Mouse (Mus musculus) limb, embryonic 14.5 days (tissue): ENCODE measurements at regions not wholly inside any gene's neighbourhood (a gene's known extent, or its start where the extent isn't known, plus 50 kb on each side); places are given as distances from the start of the nearest gene placed in this dataset.
A peak's percentile ranks its signal among the peaks of the same experiment; 100 is the strongest.

Experiments
- ATAC-seq: fragments of 200-750 bp; cut with Nextera tagmentation; 2 replicates; pipeline ENCODE4 v1.8.0; 2017; ENCODE audit warnings: low read depth, moderate number of reproducible peaks, moderate TSS enrichment; ENCODE audit not compliant: low FRiP score
- DNase-seq: peaks from one replicate; pipeline ENCODE4 v3.0.0-alpha.2; 2015; ENCODE audit warnings: low spot score
- H3K27ac ChIP-seq: fragments of 300-500 bp; sonication (generic); replicated peaks from 2 replicates; pipeline ENCODE4 v1.5.1; 2014; ENCODE audit warnings: low read depth, mild to moderate bottlenecking, low read length, moderate library complexity, mixed read lengths
- H3K27me3 ChIP-seq: fragments of 300-500 bp; sonication (generic); 2 replicates; pipeline ENCODE4 v1.6.1; 2014; ENCODE audit warnings: low read length, mixed read lengths; ENCODE audit not compliant: control insufficient read depth, insufficient read depth
- H3K36me3 ChIP-seq: fragments of 300-500 bp; sonication (generic); 2 replicates; pipeline ENCODE4 v1.6.1; 2014; ENCODE audit warnings: mild to moderate bottlenecking, low read length, moderate library complexity, mixed read lengths; ENCODE audit not compliant: control insufficient read depth, insufficient read depth
- H3K4me1 ChIP-seq: fragments of 300-500 bp; sonication (generic); 2 replicates; pipeline ENCODE4 v1.6.1; 2014; ENCODE audit warnings: antibody characterized with exemption, low read length, mixed read lengths; ENCODE audit not compliant: control insufficient read depth, insufficient read depth
- H3K4me2 ChIP-seq: fragments of 300-500 bp; sonication (generic); replicated peaks from 2 replicates; pipeline ENCODE4 v1.6.1; 2014; ENCODE audit warnings: low read depth, mild to moderate bottlenecking, low read length, moderate library complexity; ENCODE audit not compliant: severe bottlenecking
- H3K4me3 ChIP-seq: fragments of 300-500 bp; sonication (generic); replicated peaks from 2 replicates; pipeline ENCODE4 v1.5.1; 2014; ENCODE audit warnings: low read length
- H3K9ac ChIP-seq: fragments of 300-500 bp; sonication (generic); 2 replicates; pipeline ENCODE4 v1.6.1; 2014; ENCODE audit warnings: mild to moderate bottlenecking, low read depth, low read length, moderate library complexity; ENCODE audit not compliant: severe bottlenecking
- H3K9me3 ChIP-seq: fragments of 300-500 bp; sonication (generic); 2 replicates; pipeline ENCODE4 v1.6.1; 2016; ENCODE audit warnings: low read length; ENCODE audit not compliant: control insufficient read depth
- POLR2A ChIP-seq: fragments of 200-500 bp; IDR thresholded peaks from 2 replicates; pipeline ENCODE4 v1.8.0; 2012; ENCODE audit warnings: inconsistent platforms, mild to moderate bottlenecking, moderate library complexity, borderline replicate concordance; ENCODE audit not compliant: insufficient read depth, insufficient read length; ENCODE audit errors: extremely low read depth
- WGBS: fragments of 180-500 bp; shearing (Covaris S2); extraction: QIAGEN DNeasy Blood & Tissue Kit; methylation state at CpG from one replicate; pipeline ENCODE4 v1.1.7; 2014; 5-methylcytosine and 5-hydroxymethylcytosine counted together

GRCm38 (mm10) chr12:86819163-86819562 lies 65.4 kb downstream of the Irf2bpl start:
- no peak for TF ChIP-seq POLR2A
- H3K4me1 ChIP-seq = peaks cover 34% of the 10 kb centered on the region
- H3K9me3 ChIP-seq = no peaks in the 10 kb centered on the region
- H3K27ac ChIP-seq = no peak overlapping the region
- DNase-seq (no peak), ATAC-seq (no peak)
- H3K4me3 ChIP-seq = no peak overlapping the region
- no peak overlapping the region for H3K4me2 ChIP-seq
- H3K27me3 ChIP-seq = no peaks in the 10 kb centered on the region
- no peak overlapping the region for H3K9ac ChIP-seq
- H3K36me3 ChIP-seq = no peaks in the 10 kb centered on the region
- WGBS = 87% methylated on average over 5 of the region's 5 CpGs

GRCm38 (mm10) chr12:86818201-86818600 lies 66.4 kb downstream of the Irf2bpl start:
- no peak overlapping the region for H3K4me2 ChIP-seq
- H3K27me3 ChIP-seq = no peaks in the 10 kb centered on the region
- no peak for TF ChIP-seq POLR2A
- H3K27ac ChIP-seq = no peak overlapping the region
- H3K4me1 ChIP-seq = peaks cover 28% of the 10 kb centered on the region
- no peak overlapping the region for H3K9ac ChIP-seq
- no peak for ATAC-seq
- no peak for DNase-seq
- no peaks in the 10 kb centered on the region for H3K9me3 ChIP-seq
- no peaks in the 10 kb centered on the region for H3K36me3 ChIP-seq
- WGBS = 0% methylated on average over 2 of the region's 2 CpGs
- H3K4me3 ChIP-seq = no peak overlapping the region

GRCm38 (mm10) chr12:86816702-86817610 lies 67.6 kb downstream of the Irf2bpl start:
- ATAC-seq (0 out of 2 replicates have a peak, but pooled peaks have one; percentile 13), DNase-seq (no peak)
- no peak overlapping the region for H3K4me3 ChIP-seq
- no peak overlapping the region for H3K9ac ChIP-seq
- no peak overlapping the region for H3K4me2 ChIP-seq
- H3K4me1 ChIP-seq = peaks cover 26% of the 10 kb centered on the region
- H3K27ac ChIP-seq = peak overlapping the region; percentile 75
- TF ChIP-seq POLR2A = no peak
- H3K9me3 ChIP-seq = no peaks in the 10 kb centered on the region
- no peaks in the 10 kb centered on the region for H3K36me3 ChIP-seq
- no peaks in the 10 kb centered on the region for H3K27me3 ChIP-seq
- 39% methylated on average over 11 of the region's 11 CpGs for WGBS

GRCm38 (mm10) chr12:86816171-86816701 lies 68.4 kb downstream of the Irf2bpl start:
- no peak overlapping the region for H3K9ac ChIP-seq
- 3% methylated on average over 6 of the region's 6 CpGs for WGBS
- no peak overlapping the region for H3K4me3 ChIP-seq
- TF ChIP-seq POLR2A = no peak
- DNase-seq (peak; percentile 88), ATAC-seq (peak; percentile 89)
- no peak overlapping the region; the same call in 1 of the 2 replicates for H3K4me2 ChIP-seq
- H3K9me3 ChIP-seq = no peaks in the 10 kb centered on the region
- no peaks in the 10 kb centered on the region for H3K36me3 ChIP-seq
- peaks cover 26% of the 10 kb centered on the region for H3K4me1 ChIP-seq
- H3K27ac ChIP-seq = peak overlapping the region; percentile 75
- no peaks in the 10 kb centered on the region for H3K27me3 ChIP-seq

GRCm38 (mm10) chr12:86814740-86815139 lies 69.9 kb downstream of the Irf2bpl start:
- Histone ChIP-seq H3K4me3 (no peak overlapping the region), H3K36me3 (no peaks in the 10 kb centered on the region), H3K9ac (no peak overlapping the region), H3K9me3 (no peaks in the 10 kb centered on the region), H3K27ac (no peak overlapping the region), H3K27me3 (no peaks in the 10 kb centered on the region), H3K4me2 (no peak overlapping the region), H3K4me1 (peaks cover 35% of the 10 kb centered on the region)
- 82% methylated on average over 7 of the region's 7 CpGs for WGBS
- DNase-seq = no peak
- no peak for ATAC-seq
- TF ChIP-seq POLR2A = no peak
